Mouse (Mus musculus): ENCODE data around the gene Ptafr. TPM values are rescaled to one million over a fixed set of nuclear protein-coding genes. Genes with fewer than 3 reads are reported as not detected.
A peak's percentile ranks its signal among the peaks of the same experiment; 100 is the strongest.

Ptafr gene
- polyA plus RNA-seq, 1 experiment from 2014 or later, result 0.85 TPM

DNA sequence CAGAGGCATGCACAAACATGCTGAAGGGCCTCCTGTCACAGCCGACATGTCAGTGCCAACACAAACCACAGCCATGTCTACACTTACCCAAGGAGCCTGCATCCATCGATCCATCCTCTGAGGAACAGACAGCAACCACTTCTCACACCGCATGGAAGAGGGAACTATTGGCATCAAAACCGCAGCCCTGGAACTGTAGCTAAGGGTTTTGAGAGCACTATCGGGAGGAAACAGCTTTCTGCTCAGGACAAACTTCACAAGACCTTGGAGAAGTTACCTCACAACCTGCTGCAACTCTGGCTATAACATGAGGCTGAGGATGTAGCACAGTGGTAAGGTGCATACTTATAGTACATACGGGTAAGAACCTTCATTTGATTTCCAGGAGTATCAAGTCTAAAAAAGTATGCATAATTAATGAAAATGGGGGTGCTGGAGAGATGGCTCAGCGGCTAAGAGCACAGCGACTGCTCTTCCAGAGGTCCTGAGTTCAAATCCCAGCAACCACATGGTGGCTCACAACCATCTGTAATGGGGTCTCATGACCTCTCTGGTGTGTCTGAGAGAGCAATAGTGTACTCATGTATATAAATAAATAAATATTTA is 35.8 kb upstream of the Ptafr start:
- 71% methylated on average over 8 of the region's 8 CpGs for WGBS
- Histone ChIP-seq H3K27me3 (replicated peaks; ENCODE audit: control insufficient read depth, insufficient read depth, low read length) (no peaks in the 10 kb centered on the region), H3K9ac (ENCODE audit: low read depth, low read length) (no peak overlapping the region), H3K36me3 (ENCODE audit: control insufficient read depth, insufficient read depth, low read length) (peaks cover 14% of the 10 kb centered on the region), H3K4me3 (ENCODE audit: low read depth, low read length) (no peak overlapping the region), H3K4me1 (replicated peaks; ENCODE audit: control insufficient read depth, insufficient read depth, low read length) (peaks cover 37% of the 10 kb centered on the region), H3K4me2 (no peak overlapping the region), H3K27ac (ENCODE audit: low read depth, low read length) (no peak overlapping the region), H3K9me3 (ENCODE audit: control insufficient read depth, low read length) (no peaks in the 10 kb centered on the region)
- DNase-seq (ENCODE audit: low spot score) (no peak), ATAC-seq (replicated peaks; ENCODE audit: low FRiP score) (no peak)

DNA sequence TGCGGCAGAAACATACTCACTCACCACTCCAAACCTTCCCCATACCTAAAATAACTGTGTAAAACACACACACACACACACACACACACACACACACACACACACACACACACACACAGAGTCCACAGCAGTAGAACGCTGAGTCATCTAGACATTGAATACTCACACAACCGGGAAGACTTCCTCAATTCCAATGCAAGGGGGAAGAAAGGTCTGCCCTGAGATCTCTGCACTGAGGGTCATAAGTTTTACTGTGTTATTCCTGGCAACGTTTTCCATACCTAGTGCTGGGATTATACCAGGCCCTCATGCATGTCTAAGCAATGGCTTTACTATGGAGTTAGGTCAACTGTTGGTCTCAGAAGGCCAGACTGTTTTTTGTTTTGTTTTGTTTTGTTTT is 34.5 kb upstream of the Ptafr start:
- H3K9ac ChIP-seq (ENCODE audit: low read depth, low read length), result peak overlapping the region; percentile 99
- 36% methylated on average over 4 of the region's 4 CpGs for WGBS
- peaks cover 42% of the 10 kb centered on the region for H3K4me1 ChIP-seq (replicated peaks; ENCODE audit: control insufficient read depth, insufficient read depth, low read length)
- H3K9me3 ChIP-seq (ENCODE audit: control insufficient read depth, low read length), result no peaks in the 10 kb centered on the region
- DNase-seq (ENCODE audit: low spot score) (no peak), ATAC-seq (replicated peaks; ENCODE audit: low FRiP score) (no peak)
- peak overlapping the region; percentile 99 for H3K27ac ChIP-seq (ENCODE audit: low read depth, low read length)
- H3K4me2 ChIP-seq, result peak overlapping the region; percentile 93
- peaks cover 14% of the 10 kb centered on the region for H3K36me3 ChIP-seq (ENCODE audit: control insufficient read depth, insufficient read depth, low read length)
- H3K27me3 ChIP-seq (replicated peaks; ENCODE audit: control insufficient read depth, insufficient read depth, low read length), result no peaks in the 10 kb centered on the region
- no peak overlapping the region for H3K4me3 ChIP-seq (ENCODE audit: low read depth, low read length)

DNA sequence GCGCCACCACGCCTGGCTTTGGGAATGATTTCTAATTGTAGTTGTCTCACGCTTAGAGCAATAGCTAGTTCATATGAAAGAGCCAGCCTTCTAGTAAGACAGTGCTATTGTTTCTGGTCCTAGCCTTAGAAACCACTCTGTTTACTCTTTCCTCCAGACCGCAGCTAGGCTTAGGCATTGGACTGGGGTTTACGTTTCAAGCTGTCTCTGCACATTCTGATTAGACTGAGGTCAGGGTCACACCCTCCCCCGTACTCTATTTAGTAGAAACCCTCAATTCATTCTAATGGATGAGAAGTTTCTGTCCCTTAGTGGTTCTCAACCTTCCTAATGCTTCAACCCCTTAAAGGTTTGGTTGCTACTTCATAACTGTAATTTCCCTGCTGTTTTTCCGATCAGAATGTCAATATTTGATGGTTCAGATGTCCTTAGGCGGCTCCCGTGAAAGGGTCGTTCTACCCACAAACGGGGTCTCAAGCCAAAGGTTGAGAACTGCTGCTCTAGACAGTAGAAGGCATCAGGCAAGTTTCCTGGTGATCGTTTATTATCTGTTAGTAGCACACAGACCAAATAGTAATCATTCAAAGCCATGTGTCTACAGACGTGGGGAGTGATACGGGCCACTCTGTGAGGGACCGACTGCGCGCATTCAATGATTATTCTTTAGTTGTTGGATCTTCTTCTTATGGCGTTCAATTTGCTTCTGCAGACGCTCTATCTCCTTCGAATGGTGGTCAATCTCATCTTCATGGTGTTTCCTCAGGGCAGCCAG is 33.6 kb upstream of the Ptafr start:
- Histone ChIP-seq H3K9ac (ENCODE audit: low read depth, low read length) (peak overlapping the region; percentile 99), H3K27ac (ENCODE audit: low read depth, low read length) (peak overlapping the region; percentile 99), H3K4me3 (ENCODE audit: low read depth, low read length) (peak overlapping the region; percentile 92), H3K27me3 (replicated peaks; ENCODE audit: control insufficient read depth, insufficient read depth, low read length) (no peaks in the 10 kb centered on the region), H3K36me3 (ENCODE audit: control insufficient read depth, insufficient read depth, low read length) (peaks cover 14% of the 10 kb centered on the region), H3K4me2 (peak overlapping the region; percentile 93), H3K9me3 (ENCODE audit: control insufficient read depth, low read length) (no peaks in the 10 kb centered on the region), H3K4me1 (replicated peaks; ENCODE audit: control insufficient read depth, insufficient read depth, low read length) (peaks cover 40% of the 10 kb centered on the region)
- 48% methylated on average over 20 of the region's 20 CpGs for WGBS
- no peak for DNase-seq (ENCODE audit: low spot score)
- ATAC-seq (replicated peaks; ENCODE audit: low FRiP score), result peak; percentile 86

DNA sequence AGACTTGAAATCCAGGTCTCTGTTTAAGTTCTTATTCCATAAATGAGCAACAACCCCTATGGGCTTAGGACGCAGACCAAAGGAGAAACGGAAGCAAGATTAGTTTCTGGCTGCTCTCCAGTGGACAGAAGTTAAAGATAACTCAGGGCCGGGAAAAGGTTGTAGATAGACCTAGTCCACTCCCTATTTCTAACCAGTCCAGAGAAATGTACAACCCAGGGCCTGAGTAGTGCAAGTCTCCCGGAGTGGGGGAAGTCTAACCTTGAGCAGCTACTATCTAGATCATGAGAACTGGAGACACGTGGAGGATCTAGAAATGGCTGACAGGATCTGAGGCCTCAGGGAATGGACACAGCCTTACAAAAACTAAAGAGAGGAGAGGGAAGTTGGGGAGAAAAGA is 31.4 kb upstream of the Ptafr start:
- H3K4me1 ChIP-seq (replicated peaks; ENCODE audit: control insufficient read depth, insufficient read depth, low read length), result peaks cover 52% of the 10 kb centered on the region
- peak overlapping the region; percentile 99 for H3K9ac ChIP-seq (ENCODE audit: low read depth, low read length)
- peak overlapping the region; percentile 92 for H3K4me3 ChIP-seq (ENCODE audit: low read depth, low read length)
- H3K4me2 ChIP-seq, result peak overlapping the region; percentile 93
- ATAC-seq (replicated peaks; ENCODE audit: low FRiP score) (peak; percentile 27), DNase-seq (ENCODE audit: low spot score) (no peak)
- peak overlapping the region; percentile 99 for H3K27ac ChIP-seq (ENCODE audit: low read depth, low read length)
- H3K9me3 ChIP-seq (ENCODE audit: control insufficient read depth, low read length), result no peaks in the 10 kb centered on the region
- H3K36me3 ChIP-seq (ENCODE audit: control insufficient read depth, insufficient read depth, low read length), result peaks cover 14% of the 10 kb centered on the region
- 5% methylated on average over 5 of the region's 5 CpGs for WGBS
- no peaks in the 10 kb centered on the region for H3K27me3 ChIP-seq (replicated peaks; ENCODE audit: control insufficient read depth, insufficient read depth, low read length)

DNA sequence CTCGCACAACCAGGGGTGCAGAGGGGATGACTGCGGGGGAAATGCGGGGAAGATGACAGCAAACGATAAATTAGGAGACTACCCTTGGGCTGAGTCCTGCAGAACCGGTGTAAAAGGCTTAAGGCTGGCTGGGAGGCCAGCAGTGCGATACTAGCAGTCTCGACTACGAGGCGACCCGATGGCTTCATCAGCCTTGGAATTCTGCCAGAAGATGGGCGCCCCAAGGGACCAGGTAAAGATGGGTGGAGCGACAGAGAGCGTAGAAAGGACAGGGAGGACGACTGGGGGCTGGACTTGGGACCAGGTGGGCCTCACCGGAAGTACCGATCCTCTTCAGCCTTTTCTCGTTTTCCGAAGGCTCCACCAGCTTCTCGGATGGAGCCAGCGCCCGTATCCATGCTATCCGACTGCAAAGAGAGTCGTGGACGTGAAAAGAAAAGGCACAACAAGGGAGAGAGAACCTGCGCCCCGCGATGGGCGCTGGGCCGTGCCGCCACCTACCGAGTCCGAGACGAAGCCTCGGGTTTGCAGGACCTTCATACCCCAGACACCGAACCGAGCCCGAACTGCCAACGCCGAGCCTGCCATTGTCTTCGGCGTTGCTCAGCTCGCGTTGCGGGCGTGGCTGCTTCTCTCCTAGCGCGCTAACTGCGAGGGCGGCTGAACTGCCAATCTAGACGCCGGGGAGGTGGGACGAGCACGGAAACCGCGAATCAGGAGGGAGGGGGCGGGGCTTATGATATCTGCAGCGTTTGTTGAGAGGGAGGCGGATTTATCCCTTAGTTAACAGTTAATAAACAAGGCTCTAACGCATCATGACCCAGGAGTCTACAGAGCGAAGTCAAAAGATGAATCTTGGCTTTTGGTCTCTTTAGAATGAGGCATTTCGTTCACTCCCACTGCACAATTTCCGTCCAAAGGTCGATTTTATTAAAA is 30.6 kb upstream of the Ptafr start, which contains the start of gene Atpif1:
Atpif1 (minus strand) TSS at position 679 of the 936 bp plus-strand sequence.
- ATAC-seq (replicated peaks; ENCODE audit: low FRiP score) (peak; percentile 72), DNase-seq (ENCODE audit: low spot score) (peak; percentile 91)
- Histone ChIP-seq H3K4me2 (peak within 1 kb of the TSS; percentile 93), H3K4me3 (ENCODE audit: low read depth, low read length) (peak within 1 kb of the TSS; percentile 92), H3K27ac (ENCODE audit: low read depth, low read length) (peak within 1 kb of the TSS; percentile 99), H3K9me3 (ENCODE audit: control insufficient read depth, low read length) (no peaks in the 10 kb centered on the region), H3K36me3 (ENCODE audit: control insufficient read depth, insufficient read depth, low read length) (peaks cover 17% of the 10 kb centered on the region), H3K4me1 (replicated peaks; ENCODE audit: control insufficient read depth, insufficient read depth, low read length) (peaks cover 56% of the 10 kb centered on the region), H3K27me3 (replicated peaks; ENCODE audit: control insufficient read depth, insufficient read depth, low read length) (no peaks in the 10 kb centered on the region), H3K9ac (ENCODE audit: low read depth, low read length) (peak within 1 kb of the TSS; percentile 99)
- under 1% methylated on average over 63 of the region's 63 CpGs for WGBS

DNA sequence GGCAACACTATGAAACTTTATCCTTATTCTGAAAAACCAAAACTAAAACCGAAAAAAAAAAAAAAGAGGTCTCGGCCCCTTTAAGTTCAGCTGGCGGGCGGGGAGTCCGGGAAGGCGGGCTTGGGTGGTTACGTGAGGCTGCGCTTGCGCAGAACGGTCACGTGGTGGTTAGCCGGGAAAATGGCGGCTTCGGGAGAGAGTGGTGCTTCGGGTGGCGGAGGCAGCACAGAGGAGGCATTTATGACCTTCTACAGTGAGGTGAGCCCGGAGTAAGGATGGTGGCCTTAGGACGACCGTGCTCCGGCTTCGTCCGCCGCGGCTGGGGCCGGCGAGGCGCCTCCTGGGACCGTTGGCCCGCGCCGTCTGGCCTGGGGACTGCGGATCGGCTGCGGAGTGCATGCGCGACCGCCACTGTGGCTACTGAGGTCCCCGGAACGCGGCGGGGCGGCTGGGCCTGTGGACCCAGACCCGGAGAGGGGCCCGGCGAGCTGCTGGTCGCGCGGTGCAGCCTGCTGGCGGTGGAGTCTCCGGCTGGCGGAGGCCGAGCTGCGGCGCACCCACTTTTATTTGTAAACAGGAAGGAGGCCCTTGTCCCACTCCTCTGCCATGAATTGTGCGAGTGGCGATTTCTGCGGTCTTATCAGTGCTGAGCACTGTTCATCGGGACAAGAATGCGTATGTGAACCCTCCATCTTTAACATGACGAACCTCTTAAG is 28.3 kb upstream of the Ptafr start, which contains the start of gene Dnajc8:
Dnajc8 (plus strand) TSS at position 145 of the 716 bp plus-strand sequence.
- ATAC-seq (replicated peaks; ENCODE audit: low FRiP score), result peak; percentile 55
- DNase-seq (ENCODE audit: low spot score), result peak; percentile 87
- Histone ChIP-seq H3K36me3 (ENCODE audit: control insufficient read depth, insufficient read depth, low read length) (peaks cover 16% of the 10 kb centered on the region), H3K27ac (ENCODE audit: low read depth, low read length) (peak within 1 kb of the TSS; percentile 99), H3K9me3 (ENCODE audit: control insufficient read depth, low read length) (no peaks in the 10 kb centered on the region), H3K4me1 (replicated peaks; ENCODE audit: control insufficient read depth, insufficient read depth, low read length) (peaks cover 41% of the 10 kb centered on the region), H3K9ac (ENCODE audit: low read depth, low read length) (peak within 1 kb of the TSS; percentile 96), H3K4me3 (ENCODE audit: low read depth, low read length) (peak within 1 kb of the TSS; percentile 100), H3K27me3 (replicated peaks; ENCODE audit: control insufficient read depth, insufficient read depth, low read length) (no peaks in the 10 kb centered on the region), H3K4me2 (peak within 1 kb of the TSS; percentile 93)
- under 1% methylated on average over 60 of the region's 60 CpGs for WGBS

DNA sequence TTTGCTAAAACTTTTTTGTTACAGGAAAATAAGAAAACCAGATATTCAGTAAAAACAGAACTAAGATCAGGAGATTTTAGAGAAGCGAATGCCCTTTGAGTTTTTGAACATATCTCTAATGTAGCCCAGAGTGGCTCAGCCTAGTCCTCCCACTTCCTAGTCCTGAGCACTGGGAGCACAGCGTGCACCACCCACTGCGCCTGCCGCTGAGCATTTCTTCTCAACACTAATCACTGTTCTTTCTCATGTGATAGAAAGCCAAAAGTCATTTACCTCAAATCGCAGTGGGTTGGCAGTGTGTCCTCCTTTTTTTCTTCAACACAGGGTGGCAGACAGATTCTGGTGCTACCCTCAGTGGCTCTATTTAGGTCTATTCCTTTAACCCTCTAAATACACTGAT is 24.4 kb upstream of the Ptafr start:
- no peak overlapping the region for H3K27ac ChIP-seq (ENCODE audit: low read depth, low read length)

DNA sequence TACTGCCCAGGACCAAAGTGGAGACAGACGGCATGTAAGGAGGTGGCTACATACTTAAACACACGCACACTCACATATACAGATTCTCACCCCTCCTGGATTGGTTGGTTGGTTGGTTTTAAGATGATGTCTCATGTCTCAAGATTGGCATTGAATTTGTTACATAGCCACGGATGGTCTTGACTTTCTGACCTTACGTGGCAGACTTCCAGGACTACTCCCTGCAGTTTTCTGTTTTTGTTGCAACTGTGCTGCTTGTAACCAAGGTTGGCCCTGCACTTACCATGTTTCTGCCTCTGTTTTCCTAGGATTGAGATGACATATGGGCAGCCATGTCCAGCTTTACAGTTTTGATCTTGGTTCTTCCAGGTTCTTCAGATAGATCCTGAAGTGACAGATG is 22.5 kb upstream of the Ptafr start:
- Histone ChIP-seq H3K4me1 (replicated peaks; ENCODE audit: control insufficient read depth, insufficient read depth, low read length) (peaks cover 16% of the 10 kb centered on the region), H3K27ac (ENCODE audit: low read depth, low read length) (no peak overlapping the region), H3K36me3 (ENCODE audit: control insufficient read depth, insufficient read depth, low read length) (peaks cover 31% of the 10 kb centered on the region), H3K4me3 (ENCODE audit: low read depth, low read length) (no peak overlapping the region), H3K4me2 (no peak overlapping the region), H3K9me3 (ENCODE audit: control insufficient read depth, low read length) (no peaks in the 10 kb centered on the region), H3K9ac (ENCODE audit: low read depth, low read length) (no peak overlapping the region), H3K27me3 (replicated peaks; ENCODE audit: control insufficient read depth, insufficient read depth, low read length) (no peaks in the 10 kb centered on the region)
- DNase-seq (ENCODE audit: low spot score), result no peak
- ATAC-seq (replicated peaks; ENCODE audit: low FRiP score), result no peak
- WGBS, result 86% methylated on average over 4 of the region's 4 CpGs

More for the DNA sequence above, 24.4 kb upstream of the Ptafr start:
- Histone ChIP-seq H3K9ac (ENCODE audit: low read depth, low read length) (no peak overlapping the region), H3K36me3 (ENCODE audit: control insufficient read depth, insufficient read depth, low read length) (peaks cover 26% of the 10 kb centered on the region), H3K9me3 (ENCODE audit: control insufficient read depth, low read length) (no peaks in the 10 kb centered on the region), H3K4me1 (replicated peaks; ENCODE audit: control insufficient read depth, insufficient read depth, low read length) (peaks cover 26% of the 10 kb centered on the region), H3K4me2 (no peak overlapping the region), H3K27me3 (replicated peaks; ENCODE audit: control insufficient read depth, insufficient read depth, low read length) (no peaks in the 10 kb centered on the region), H3K4me3 (ENCODE audit: low read depth, low read length) (no peak overlapping the region)
- no peak for DNase-seq (ENCODE audit: low spot score)
- no peak for ATAC-seq (replicated peaks; ENCODE audit: low FRiP score)
- WGBS, result 91% methylated on average over 5 of the region's 5 CpGs

All from liver, embryonic 11.5 days (tissue).